Mouse (Mus musculus): ENCODE data around the gene Tm4sf5. TPM values are rescaled to one million over a fixed set of nuclear protein-coding genes. Genes with fewer than 3 reads are reported as not detected.
A peak's percentile ranks its signal among the peaks of the same experiment; 100 is the strongest.
"Not testable (repeated sequence)": the region's sequence is repeated elsewhere in the genome, so short reads cannot be mapped to it uniquely, and the experiment has no call there.

The Tm4sf5 gene
- polyA plus RNA-seq, 1 experiment from 2014 or later: 2.3 TPM

- H3K36me3 ChIP-seq (ENCODE audit: control insufficient read depth, insufficient read depth): no peaks in the 10 kb centered on the region
- H3K4me3 ChIP-seq (ENCODE audit: low read depth, low read length): no peak within 1 kb of the TSS
- ATAC-seq (ENCODE audit: low read depth): no peak
- H3K9me3 ChIP-seq (replicated peaks; ENCODE audit: control insufficient read depth, low read length): no peaks in the 10 kb centered on the region
- H3K27me3 ChIP-seq (ENCODE audit: control insufficient read depth, insufficient read depth, low read depth, low read length): peaks cover 3% of the 10 kb centered on the region; the same call in 1 of the 2 replicates
- no peak within 1 kb of the TSS for H3K9ac ChIP-seq (ENCODE audit: low read depth, low read length)
- H3K4me2 ChIP-seq (ENCODE audit: low read depth, low read length): no peak within 1 kb of the TSS
- H3K27ac ChIP-seq (ENCODE audit: low read length): no peak within 1 kb of the TSS
- 81% methylated on average over 7 of the region's 7 CpGs for WGBS (ENCODE audit: insufficient replicate concordance)
- peaks cover 13% of the 10 kb centered on the region for H3K4me1 ChIP-seq (ENCODE audit: control insufficient read depth, low read depth, low read length)
These were observed 9.2 kb downstream of the Tm4sf5 start, which contains the start of gene Vmo1 for GRCm38 (mm10) chr11:70514288-70514687. TSS of gene Vmo1 (minus strand) at chr11:70514616.

DNA sequence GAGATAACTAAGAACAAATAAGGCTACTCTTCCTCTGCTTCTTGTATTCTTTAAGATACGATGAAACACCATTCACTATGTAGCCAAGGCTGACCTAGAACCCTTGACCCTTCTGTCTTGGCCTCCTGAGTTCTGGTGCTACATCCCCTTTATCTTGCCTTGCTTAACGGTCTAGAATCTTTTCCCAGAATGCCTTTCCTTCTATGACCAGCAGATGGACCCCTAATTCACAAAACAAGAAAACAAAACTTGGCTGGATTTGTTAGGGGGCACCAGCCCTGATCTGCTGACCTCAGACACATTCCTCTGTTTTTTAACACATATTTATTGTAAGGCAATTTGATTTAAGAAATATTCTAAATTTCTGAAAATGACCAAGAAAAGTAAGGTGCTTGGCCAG, 11.3 kb downstream of the Tm4sf5 start:
- no peaks in the 10 kb centered on the region for H3K9me3 ChIP-seq (replicated peaks; ENCODE audit: control insufficient read depth, low read length)

DNA sequence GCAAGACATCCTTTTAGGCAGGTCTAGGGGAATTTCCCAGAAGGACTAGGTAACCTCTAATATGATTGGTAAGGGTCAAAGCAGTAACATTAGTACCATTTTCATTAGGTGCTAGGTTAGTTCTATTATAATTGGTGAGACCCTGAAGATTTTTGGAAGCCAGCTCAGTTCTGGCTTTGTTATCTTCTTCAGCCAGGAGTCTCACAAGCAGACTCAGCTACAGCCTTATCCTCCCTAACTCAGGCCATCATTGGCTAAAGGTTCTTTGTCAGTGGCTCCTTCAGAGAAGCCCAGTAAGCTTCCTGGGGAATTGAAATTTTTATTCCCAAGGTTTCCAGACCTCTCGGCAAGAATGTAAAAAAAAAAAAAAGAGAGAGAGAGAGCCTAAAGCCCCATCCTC, 13.4 kb downstream of the Tm4sf5 start:
- H3K36me3 ChIP-seq (ENCODE audit: control insufficient read depth, insufficient read depth): no peaks in the 10 kb centered on the region
- WGBS (ENCODE audit: insufficient replicate concordance): 29% methylated on average over 1 of the region's 1 CpGs
- peak overlapping the region; percentile 38 for H3K27ac ChIP-seq (ENCODE audit: low read length)
- no peak overlapping the region for H3K4me2 ChIP-seq (ENCODE audit: low read depth, low read length)
- peaks cover 11% of the 10 kb centered on the region for H3K4me1 ChIP-seq (ENCODE audit: control insufficient read depth, low read depth, low read length)
- H3K4me3 ChIP-seq (ENCODE audit: low read depth, low read length): no peak overlapping the region
- H3K9me3 ChIP-seq (replicated peaks; ENCODE audit: control insufficient read depth, low read length): no peaks in the 10 kb centered on the region
- no peak overlapping the region for H3K9ac ChIP-seq (ENCODE audit: low read depth, low read length)
- ATAC-seq (ENCODE audit: low read depth): no peak
- peaks cover 7% of the 10 kb centered on the region for H3K27me3 ChIP-seq (ENCODE audit: control insufficient read depth, insufficient read depth, low read depth, low read length)

More for the DNA sequence above, 11.3 kb downstream of the Tm4sf5 start:
- Histone ChIP-seq H3K36me3 (ENCODE audit: control insufficient read depth, insufficient read depth) (no peaks in the 10 kb centered on the region), H3K4me3 (ENCODE audit: low read depth, low read length) (no peak overlapping the region), H3K4me1 (ENCODE audit: control insufficient read depth, low read depth, low read length) (peaks cover 11% of the 10 kb centered on the region), H3K27ac (ENCODE audit: low read length) (no peak overlapping the region), H3K27me3 (ENCODE audit: control insufficient read depth, insufficient read depth, low read depth, low read length) (peaks cover 7% of the 10 kb centered on the region), H3K4me2 (ENCODE audit: low read depth, low read length) (no peak overlapping the region), H3K9ac (ENCODE audit: low read depth, low read length) (no peak overlapping the region)
- ATAC-seq (ENCODE audit: low read depth): no peak
- WGBS (ENCODE audit: insufficient replicate concordance): 15% methylated on average over 2 of the region's 2 CpGs

GRCm38 (mm10) chr11:70518923-70519322, 13.9 kb downstream of the Tm4sf5 start, which contains the start of gene Gltpd2:
TSS of gene Gltpd2 (plus strand) at chr11:70519196.
- Histone ChIP-seq H3K9me3 (replicated peaks; ENCODE audit: control insufficient read depth, low read length) (no peaks in the 10 kb centered on the region), H3K27ac (ENCODE audit: low read length) (peak within 1 kb of the TSS; percentile 55), H3K27me3 (ENCODE audit: control insufficient read depth, insufficient read depth, low read depth, low read length) (peaks cover 7% of the 10 kb centered on the region), H3K9ac (ENCODE audit: low read depth, low read length) (peak within 1 kb of the TSS; percentile 52), H3K36me3 (ENCODE audit: control insufficient read depth, insufficient read depth) (no peaks in the 10 kb centered on the region), H3K4me3 (ENCODE audit: low read depth, low read length) (peak within 1 kb of the TSS; percentile 47), H3K4me1 (ENCODE audit: control insufficient read depth, low read depth, low read length) (peaks cover 11% of the 10 kb centered on the region), H3K4me2 (ENCODE audit: low read depth, low read length) (peak within 1 kb of the TSS; percentile 57)
- 56% methylated on average over 10 of the region's 10 CpGs for WGBS (ENCODE audit: insufficient replicate concordance)
- ATAC-seq (ENCODE audit: low read depth): peak; percentile 76

- H3K9ac ChIP-seq (ENCODE audit: low read depth, low read length): peak overlapping the region; percentile 52
- peaks cover 14% of the 10 kb centered on the region for H3K4me1 ChIP-seq (ENCODE audit: control insufficient read depth, low read depth, low read length)
- H3K27me3 ChIP-seq (ENCODE audit: control insufficient read depth, insufficient read depth, low read depth, low read length): peaks cover 7% of the 10 kb centered on the region
- ATAC-seq (ENCODE audit: low read depth): no peak
- WGBS (ENCODE audit: insufficient replicate concordance): 33% methylated on average over 39 of the region's 41 CpGs
- peak overlapping the region; percentile 47 for H3K4me3 ChIP-seq (ENCODE audit: low read depth, low read length)
- no peaks in the 10 kb centered on the region for H3K9me3 ChIP-seq (replicated peaks; ENCODE audit: control insufficient read depth, low read length)
- no peaks in the 10 kb centered on the region for H3K36me3 ChIP-seq (ENCODE audit: control insufficient read depth, insufficient read depth)
- peak overlapping the region; percentile 57 for H3K4me2 ChIP-seq (ENCODE audit: low read depth, low read length)
- peak overlapping the region; percentile 55 for H3K27ac ChIP-seq (ENCODE audit: low read length)
These were observed 15.2 kb downstream of the Tm4sf5 start for GRCm38 (mm10) chr11:70520178-70520769.

DNA sequence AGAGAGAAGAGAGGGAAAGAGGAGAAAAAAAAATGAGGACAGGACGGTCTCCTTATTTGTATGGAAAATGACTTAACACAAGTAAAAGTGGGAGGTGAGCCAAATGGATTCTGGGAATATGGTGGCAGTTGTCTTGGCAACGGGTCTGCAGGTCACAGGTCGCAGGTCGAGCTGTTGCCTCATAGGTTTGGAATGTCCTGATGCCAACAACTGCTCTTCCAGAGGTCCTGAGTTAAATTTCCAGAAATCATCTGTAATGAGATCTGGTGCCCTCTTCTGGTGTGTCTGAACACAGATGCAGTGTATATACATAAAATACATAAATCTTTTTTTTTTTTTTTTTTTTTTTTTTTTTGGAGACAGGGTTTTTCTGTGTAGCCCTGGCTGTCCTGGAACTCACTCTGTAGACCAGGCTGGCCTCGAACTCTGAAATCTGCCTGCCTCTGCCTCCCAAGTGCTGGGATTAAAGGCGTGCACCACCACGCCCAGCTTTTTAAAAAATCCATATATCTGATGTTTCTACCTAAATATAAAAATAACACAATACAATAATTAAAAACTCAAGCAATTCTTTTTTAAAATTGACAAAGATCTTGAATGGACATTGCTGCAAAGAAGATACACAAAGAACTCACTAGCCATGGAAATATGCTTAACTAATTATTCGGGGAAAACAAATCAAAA, 18.4 kb downstream of the Tm4sf5 start:
- ATAC-seq (ENCODE audit: low read depth); H3K9ac ChIP-seq (ENCODE audit: low read depth, low read length); H3K27ac ChIP-seq (ENCODE audit: low read length); H3K9me3 ChIP-seq (replicated peaks; ENCODE audit: control insufficient read depth, low read length); H3K4me2 ChIP-seq (ENCODE audit: low read depth, low read length); H3K4me3 ChIP-seq (ENCODE audit: low read depth, low read length); H3K27me3 ChIP-seq (ENCODE audit: control insufficient read depth, insufficient read depth, low read depth, low read length): not testable (repeated sequence)
- H3K36me3 ChIP-seq (ENCODE audit: control insufficient read depth, insufficient read depth): peaks cover 10% of the 10 kb centered on the region
- WGBS (ENCODE audit: insufficient replicate concordance): 73% methylated on average over 8 of the region's 8 CpGs
- peaks cover 14% of the 10 kb centered on the region for H3K4me1 ChIP-seq (ENCODE audit: control insufficient read depth, low read depth, low read length)

- 3% methylated on average over 8 of the region's 8 CpGs for WGBS (ENCODE audit: insufficient replicate concordance)
- H3K36me3 ChIP-seq (ENCODE audit: control insufficient read depth, insufficient read depth): peaks cover 10% of the 10 kb centered on the region
- H3K27me3 ChIP-seq (ENCODE audit: control insufficient read depth, insufficient read depth, low read depth, low read length): peaks cover 7% of the 10 kb centered on the region
- peaks cover 9% of the 10 kb centered on the region for H3K4me1 ChIP-seq (ENCODE audit: control insufficient read depth, low read depth, low read length)
- H3K9me3 ChIP-seq (replicated peaks; ENCODE audit: control insufficient read depth, low read length): no peaks in the 10 kb centered on the region
- peak overlapping the region; percentile 85 for H3K4me3 ChIP-seq (ENCODE audit: low read depth, low read length)
- ATAC-seq (ENCODE audit: low read depth): peak; percentile 57
- peak overlapping the region; percentile 41; the same call in 1 of the 2 replicates for H3K27ac ChIP-seq (ENCODE audit: low read length)
- peak overlapping the region; percentile 82 for H3K4me2 ChIP-seq (ENCODE audit: low read depth, low read length)
- H3K9ac ChIP-seq (ENCODE audit: low read depth, low read length): peak overlapping the region; percentile 33; the same call in 1 of the 2 replicates
These were observed 19.7 kb downstream of the Tm4sf5 start for GRCm38 (mm10) chr11:70524782-70525181.

DNA sequence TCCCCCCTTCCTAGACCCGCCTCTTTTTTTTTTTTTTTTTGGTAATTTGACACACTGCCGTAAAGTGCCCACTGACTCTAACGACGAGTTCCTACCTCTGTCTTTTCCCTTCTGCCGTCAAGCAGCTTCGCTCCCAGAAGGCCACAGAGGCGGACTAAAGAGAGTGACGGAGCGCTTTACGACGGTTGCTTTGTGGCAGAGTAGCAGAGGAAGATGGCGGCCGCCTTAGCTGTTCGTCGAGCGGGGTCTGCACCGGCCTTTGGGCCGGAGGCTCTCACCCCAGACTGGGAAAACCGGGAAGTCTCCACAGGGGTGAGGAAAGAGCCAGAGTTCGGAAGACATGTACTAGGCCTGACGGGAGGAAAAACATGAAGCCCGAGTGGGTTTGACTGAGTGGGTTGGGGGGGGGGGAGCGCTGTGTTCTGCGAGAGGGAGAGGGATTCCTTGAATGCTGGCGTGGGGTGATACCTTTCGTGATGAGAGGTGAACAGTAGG, 20.2 kb downstream of the Tm4sf5 start, which contains the start of gene Psmb6:
Psmb6 (plus strand) TSS at position 184 of the 495 bp plus-strand sequence.
- peak; percentile 95 for ATAC-seq (ENCODE audit: low read depth)
- Histone ChIP-seq H3K27ac (ENCODE audit: low read length) (peak within 1 kb of the TSS; percentile 53), H3K4me2 (ENCODE audit: low read depth, low read length) (peak within 1 kb of the TSS; percentile 82), H3K4me1 (ENCODE audit: control insufficient read depth, low read depth, low read length) (peaks cover 9% of the 10 kb centered on the region), H3K27me3 (ENCODE audit: control insufficient read depth, insufficient read depth, low read depth, low read length) (peaks cover 3% of the 10 kb centered on the region), H3K9me3 (replicated peaks; ENCODE audit: control insufficient read depth, low read length) (no peaks in the 10 kb centered on the region), H3K9ac (ENCODE audit: low read depth, low read length) (peak within 1 kb of the TSS; percentile 80), H3K4me3 (ENCODE audit: low read depth, low read length) (peak within 1 kb of the TSS; percentile 85), H3K36me3 (ENCODE audit: control insufficient read depth, insufficient read depth) (peaks cover 10% of the 10 kb centered on the region)
- WGBS (ENCODE audit: insufficient replicate concordance): 0% methylated on average over 25 of the region's 26 CpGs

DNA sequence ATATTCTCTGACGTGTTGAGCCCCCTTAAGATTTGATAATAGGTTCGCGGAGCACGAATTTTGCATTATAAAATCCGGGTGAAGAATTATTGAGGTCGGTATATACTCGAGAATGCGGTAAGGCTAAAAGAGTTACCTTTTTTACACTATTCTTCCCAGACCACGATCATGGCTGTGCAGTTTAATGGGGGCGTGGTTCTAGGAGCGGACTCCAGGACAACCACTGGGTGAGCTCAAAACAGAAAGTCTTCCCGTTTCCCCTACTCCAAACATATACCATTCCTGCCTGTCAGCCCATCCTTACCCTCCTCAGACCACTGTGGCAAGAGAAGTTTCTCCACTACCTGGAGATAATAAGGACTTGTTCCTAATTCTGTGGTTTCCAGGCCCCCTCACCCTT, 20.7 kb downstream of the Tm4sf5 start:
- under 1% methylated on average over 12 of the region's 12 CpGs for WGBS (ENCODE audit: insufficient replicate concordance)
- peaks cover 9% of the 10 kb centered on the region for H3K4me1 ChIP-seq (ENCODE audit: control insufficient read depth, low read depth, low read length)
- peaks cover 10% of the 10 kb centered on the region for H3K36me3 ChIP-seq (ENCODE audit: control insufficient read depth, insufficient read depth)
- peak overlapping the region; percentile 80 for H3K9ac ChIP-seq (ENCODE audit: low read depth, low read length)
- peak overlapping the region; percentile 82 for H3K4me2 ChIP-seq (ENCODE audit: low read depth, low read length)
- peak overlapping the region; percentile 85 for H3K4me3 ChIP-seq (ENCODE audit: low read depth, low read length)
- no peaks in the 10 kb centered on the region for H3K27me3 ChIP-seq (ENCODE audit: control insufficient read depth, insufficient read depth, low read depth, low read length)
- 0 out of 2 replicates have a peak, but pooled peaks have one; percentile 12 for ATAC-seq (ENCODE audit: low read depth)
- H3K27ac ChIP-seq (ENCODE audit: low read length): peak overlapping the region; percentile 53; the same call in 1 of the 2 replicates
- H3K9me3 ChIP-seq (replicated peaks; ENCODE audit: control insufficient read depth, low read length): no peaks in the 10 kb centered on the region

Data from liver, embryonic 16.5 days (tissue).